Mouse (Mus musculus): ENCODE data around the gene Pth1r.

GRCm38 (mm10) chr9:110731859-110732258 lies 15.1 kb downstream of the Pth1r start:
- no peak for TF ChIP-seq FLI1 (IDR thresholded peaks at IDR 0.05; ENCODE audit: low read length)
- TF ChIP-seq GATA1 (IDR thresholded peaks at IDR 0.05; ENCODE audit: borderline replicate concordance, low read length): no peak

Data from megakaryocyte, embryonic 14.5 days (primary cell).